Comparison of ENCODE assay signal across 10 mouse cellular contexts in genomic region chr3:152474582-152475277, GRCm38 (mm10).
DNase-seq lines count a peak whose midpoint lies in the region; TF ChIP-seq lines count a peak whose summit lies in the region.
"Had no signal": no experiment of that assay in that cellular context is flagged by ENCODE, and none has a peak within 500 bp of the region (broad histone marks: within the 10 kb centered on the region; RNA-seq: fewer than 3 reads in every experiment).

No protein-coding gene starts in this region.

- DNase-seq in heart, adult 9 months (ENCODE audit: low spot score in 2 of 2): peak; percentile 15 to 30
- DNase-seq in heart, adult 8-10 months (ENCODE audit: low spot score): no peak
- peak; percentile 50 to 51 for DNase-seq in B cell, adult 2 months
- DNase-seq in adrenal gland, adult 2 months: peak; percentile 58
- DNase-seq in embryo, embryonic 10 days (ENCODE audit: low spot score): peak; percentile 88
- DNase-seq in kidney, postnatal 10 days: peak; percentile 81
- peak; percentile 85 for DNase-seq in lung, postnatal 10 days
- peak; percentile 26 to 44 for DNase-seq in spleen, adult 2 months (ENCODE audit: low read depth in 1 of 2, low spot score in 2 of 2)

- peak; percentile 49; the same call in 1 of the 2 replicates for TF ChIP-seq CTCF in spleen, adult 2 months (IDR thresholded peaks at IDR 0.05; ENCODE audit: extremely low read depth, insufficient read depth, insufficient read length, insufficient replicate concordance)

- H3K27ac ChIP-seq in spleen, adult 2 months (ENCODE audit: insufficient read depth, low read length): no peak overlapping the region
- H3K27ac ChIP-seq: embryonic facial prominence, embryonic 13.5 days; macrophage had no signal

- H3K36me3 ChIP-seq in spleen, adult 2 months (ENCODE audit: control insufficient read depth, insufficient read depth, low read length): no peaks in the 10 kb centered on the region
- H3K36me3 ChIP-seq: embryonic facial prominence, embryonic 13.5 days had no signal

- 62% methylated on average over 15 of the region's 15 CpGs for WGBS in spleen, adult 2 months

- H3K4me3 ChIP-seq in spleen, adult 2 months (ENCODE audit: extremely low read depth, insufficient read depth, insufficient read length): no peak overlapping the region
- H3K4me3 ChIP-seq: embryonic facial prominence, embryonic 13.5 days had no signal

- no peaks in the 10 kb centered on the region for H3K4me1 ChIP-seq in spleen, adult 2 months (ENCODE audit: control insufficient read depth, insufficient read depth, insufficient read length)

- no peaks in the 10 kb centered on the region for H3K27me3 ChIP-seq in spleen, adult 2 months (ENCODE audit: control insufficient read depth, insufficient read depth, low read length)
- H3K27me3 ChIP-seq: embryonic facial prominence, embryonic 13.5 days had no signal

- no peak for TF ChIP-seq POLR2A in spleen, adult 2 months (IDR thresholded peaks at IDR 0.05; ENCODE audit: low read depth, low read length)
